Mouse (Mus musculus) heart, postnatal 0 days (tissue): ENCODE data around the gene Emcn. TPM values are rescaled to one million over a fixed set of nuclear protein-coding genes. Genes with fewer than 3 reads are reported as not detected.
A peak's percentile ranks its signal among the peaks of the same experiment; 100 is the strongest.

Experiments used
- ATAC-seq: fragments of 200-750 bp; cut with Nextera tagmentation; 2 replicates; pipeline ENCODE4 v1.8.0; 2017; ENCODE audit warnings: low read depth, moderate number of reproducible peaks, moderate library complexity; ENCODE audit not compliant: insufficient read depth
- DNase-seq: peaks from one replicate; pipeline ENCODE4 v3.0.0-alpha.2; 2016; ENCODE audit warnings: low spot score
- H3K27ac ChIP-seq: fragments of 300-500 bp; sonication (generic); 2 replicates; pipeline ENCODE4 v1.5.1; 2014; ENCODE audit warnings: low read depth, mild to moderate bottlenecking
- H3K27me3 ChIP-seq: fragments of 300-500 bp; sonication (generic); 2 replicates; pipeline ENCODE4 v1.6.1; 2014; ENCODE audit warnings: low read length, mixed read lengths; ENCODE audit not compliant: control insufficient read depth, insufficient read depth
- H3K36me3 ChIP-seq: fragments of 300-500 bp; sonication (generic); replicated peaks from 2 replicates; pipeline ENCODE4 v1.6.1; 2014; ENCODE audit warnings: low read length, mixed read lengths; ENCODE audit not compliant: control insufficient read depth, insufficient read depth
- H3K4me1 ChIP-seq: fragments of 300-500 bp; sonication (generic); 2 replicates; pipeline ENCODE4 v1.6.1; 2014; ENCODE audit warnings: antibody characterized with exemption; ENCODE audit not compliant: control insufficient read depth, insufficient read depth
- H3K4me2 ChIP-seq: fragments of 300-500 bp; sonication (generic); 2 replicates; pipeline ENCODE4 v1.6.1; 2014; ENCODE audit warnings: low read depth, mild to moderate bottlenecking, low read length, moderate library complexity
- H3K4me3 ChIP-seq: fragments of 300-500 bp; sonication (generic); 2 replicates; pipeline ENCODE4 v1.5.1; 2014; ENCODE audit warnings: low read depth, low read length
- H3K9ac ChIP-seq: fragments of 300-500 bp; sonication (generic); replicated peaks from 2 replicates; pipeline ENCODE4 v1.6.1; 2014; ENCODE audit warnings: low read depth, low read length, mixed read lengths
- H3K9me3 ChIP-seq: fragments of 300-500 bp; sonication (generic); replicated peaks from 2 replicates; pipeline ENCODE4 v1.6.1; 2016; ENCODE audit warnings: low read length; ENCODE audit not compliant: control insufficient read depth
- CTCF ChIP-seq: IDR thresholded peaks from 2 replicates; pipeline ENCODE4 v1.5.1; 2016; ENCODE audit warnings: antibody characterized with exemption, control low read depth, low read depth
- EP300 ChIP-seq: IDR thresholded peaks from 2 replicates; pipeline ENCODE4 v1.6.1; 2016; ENCODE audit warnings: antibody characterized with exemption, low read depth
- WGBS: fragments of 180-500 bp; shearing (Covaris S2); extraction: QIAGEN DNeasy Blood & Tissue Kit; methylation state at CpG from one replicate; pipeline ENCODE4 v1.1.7; 2014; 5-methylcytosine and 5-hydroxymethylcytosine counted together
- polyA plus RNA-seq: library from polyadenylated mRNA; unstranded; fragments of >200 nt; fragmentation: Nextera tagmentation; extraction: Ambion mirVana; gene quantifications from 2 replicates; pipeline ENCODE4 v1.2.1, GENCODE M21; 2015
- total RNA-seq: library from RNA; depleted of rRNA; stranded (reverse); fragments of >200 nt; gene quantifications from 2 replicates; pipeline ENCODE4 v1.2.3, GENCODE M21; 2014; ENCODE audit warnings: low replicate concordance

Emcn gene
- total and polyA plus RNA-seq, 2 experiments from 2014 or later, result 54.5 to 66.8 TPM

- no peaks in the 10 kb centered on the region for H3K4me1 ChIP-seq
- no peaks in the 10 kb centered on the region for H3K36me3 ChIP-seq
- no peak overlapping the region for H3K4me2 ChIP-seq
- H3K4me3 ChIP-seq, result no peak overlapping the region
- TF ChIP-seq EP300, result no peak
- no peak for TF ChIP-seq CTCF
- no peaks in the 10 kb centered on the region for H3K9me3 ChIP-seq
- H3K9ac ChIP-seq, result no peak overlapping the region
- H3K27ac ChIP-seq, result no peak overlapping the region
- ATAC-seq (no peak), DNase-seq (no peak)
- WGBS, result 53% methylated on average over 5 of the region's 5 CpGs
- H3K27me3 ChIP-seq, result no peaks in the 10 kb centered on the region
These were observed 74.7 kb downstream of the Emcn start for GRCm38 (mm10) chr3:137415451-137416086.

DNA sequence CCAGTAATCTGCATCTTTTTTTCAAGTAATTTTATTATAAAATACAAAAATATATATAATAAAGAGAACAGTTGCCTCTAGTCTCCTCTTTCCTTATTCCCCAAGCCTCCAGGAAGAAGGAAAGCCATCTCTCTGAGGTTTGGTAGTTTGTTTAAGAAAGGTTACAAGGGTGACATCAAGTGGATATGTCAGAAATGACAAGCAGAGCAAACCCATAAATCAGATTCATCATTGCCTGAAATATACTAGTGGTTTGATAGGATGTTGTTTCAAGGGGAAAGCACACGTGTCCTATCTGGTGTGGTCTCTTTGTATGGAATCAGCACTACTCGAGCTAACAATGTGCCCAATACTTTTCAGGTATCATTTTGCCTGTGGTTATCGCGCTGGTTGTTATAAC lies 77.8 kb downstream of the Emcn start:
- Histone ChIP-seq H3K27me3 (no peaks in the 10 kb centered on the region), H3K4me2 (no peak overlapping the region), H3K27ac (no peak overlapping the region), H3K4me1 (no peaks in the 10 kb centered on the region), H3K4me3 (no peak overlapping the region), H3K9ac (no peak overlapping the region), H3K36me3 (no peaks in the 10 kb centered on the region), H3K9me3 (no peaks in the 10 kb centered on the region)
- TF ChIP-seq CTCF (peak; percentile 67), EP300 (no peak)
- peak; percentile 72 for DNase-seq
- no peak for ATAC-seq
- 56% methylated on average over 4 of the region's 4 CpGs for WGBS

GRCm38 (mm10) chr3:137429516-137429915 lies 88.6 kb downstream of the Emcn start:
- H3K27ac ChIP-seq, result no peak overlapping the region
- H3K4me2 ChIP-seq, result no peak overlapping the region
- H3K36me3 ChIP-seq, result no peaks in the 10 kb centered on the region
- no peak for DNase-seq
- H3K9ac ChIP-seq, result no peak overlapping the region
- no peaks in the 10 kb centered on the region for H3K9me3 ChIP-seq
- H3K4me1 ChIP-seq, result no peaks in the 10 kb centered on the region
- 82% methylated on average over 6 of the region's 6 CpGs for WGBS
- TF ChIP-seq CTCF, result no peak
- TF ChIP-seq EP300, result no peak
- no peak overlapping the region for H3K4me3 ChIP-seq
- no peak for ATAC-seq
- no peaks in the 10 kb centered on the region for H3K27me3 ChIP-seq

- no peaks in the 10 kb centered on the region for H3K4me1 ChIP-seq
- no peaks in the 10 kb centered on the region for H3K9me3 ChIP-seq
- H3K9ac ChIP-seq, result no peak overlapping the region
- H3K27ac ChIP-seq, result no peak overlapping the region
- no peak overlapping the region for H3K4me2 ChIP-seq
- H3K27me3 ChIP-seq, result no peaks in the 10 kb centered on the region
- DNase-seq (no peak), ATAC-seq (no peak)
- H3K36me3 ChIP-seq, result no peaks in the 10 kb centered on the region
- TF ChIP-seq CTCF (no peak), EP300 (no peak)
- 63% methylated on average over 4 of the region's 4 CpGs for WGBS
- H3K4me3 ChIP-seq, result no peak overlapping the region
These were observed 124.2 kb downstream of the Emcn start for GRCm38 (mm10) chr3:137464902-137465629.

- Histone ChIP-seq H3K9ac (no peak overlapping the region), H3K4me2 (no peak overlapping the region), H3K4me3 (no peak overlapping the region), H3K36me3 (no peaks in the 10 kb centered on the region), H3K27me3 (no peaks in the 10 kb centered on the region), H3K4me1 (no peaks in the 10 kb centered on the region), H3K9me3 (no peaks in the 10 kb centered on the region), H3K27ac (no peak overlapping the region)
- ATAC-seq (no peak), DNase-seq (no peak)
- TF ChIP-seq CTCF, result no peak
- TF ChIP-seq EP300, result no peak
- 57% methylated on average over 4 of the region's 4 CpGs for WGBS
These were observed 125.1 kb downstream of the Emcn start for GRCm38 (mm10) chr3:137465953-137466352.
